ENCODE assay signal across 8 mouse cellular contexts in the genomic region with DNA sequence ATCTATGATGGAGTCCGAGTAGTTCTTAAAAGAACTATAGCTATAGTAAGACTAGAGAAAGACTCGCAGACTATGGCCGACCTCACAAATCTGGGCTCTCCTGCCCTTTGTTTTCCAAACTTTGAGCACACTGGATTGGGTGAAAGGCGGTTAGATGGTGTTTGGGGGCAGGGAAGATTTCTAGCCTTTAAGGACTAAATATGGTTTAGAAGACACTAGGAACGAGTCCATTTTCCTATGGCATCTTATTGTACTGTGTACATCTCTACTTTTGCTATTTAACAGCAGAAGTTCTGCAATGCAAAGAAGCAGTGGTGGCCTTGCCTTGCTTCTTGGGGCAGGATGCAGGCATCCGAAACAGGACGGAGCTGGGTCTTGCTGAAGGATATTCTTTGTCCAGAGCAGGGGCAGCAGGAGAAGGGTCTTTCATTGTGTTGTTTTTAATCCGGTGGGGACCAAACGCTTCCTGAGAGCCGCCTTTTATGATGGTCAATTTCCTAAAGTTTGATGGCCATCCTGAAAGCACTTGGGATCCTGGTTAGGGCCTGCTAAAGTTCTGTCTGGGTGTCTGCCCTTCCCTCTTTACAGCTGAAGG. TPM values are rescaled to one million over a fixed set of nuclear protein-coding genes. Genes with fewer than 3 reads are reported as not detected.
A peak's percentile ranks its signal among the peaks of the same experiment; 100 is the strongest.
DNase-seq lines count a peak whose midpoint lies in the region; ATAC-seq and TF ChIP-seq lines count a peak whose summit lies in the region.

No protein-coding gene starts in this region.

- ATAC-seq in limb, embryonic 11.5 days (ENCODE audit: insufficient number of reproducible peaks, low FRiP score, low TSS enrichment, low read depth), result no peak
- ATAC-seq in neural tube, embryonic 15.5 days (ENCODE audit: low FRiP score), result no peak

- H3K4me1 ChIP-seq in forebrain, embryonic 10.5 days, result peaks cover 80% of the 10 kb centered on the region
- peaks cover 19% of the 10 kb centered on the region for H3K4me1 ChIP-seq in limb, embryonic 11.5 days (ENCODE audit: control insufficient read depth, insufficient read depth, low read length)
- peaks cover 49% of the 10 kb centered on the region for H3K4me1 ChIP-seq in neural tube, embryonic 15.5 days

- intact Hi-C loops in left cerebral cortex, adult 2 months (cut with DNase I), result loop anchor here (5.0 kb wide), 1 partner anchor 93 kb away; no protein-coding TSS in a partner anchor

- no peaks in the 10 kb centered on the region for H3K27me3 ChIP-seq in forebrain, embryonic 10.5 days (ENCODE audit: poor library complexity, severe bottlenecking)
- no peaks in the 10 kb centered on the region for H3K27me3 ChIP-seq in limb, embryonic 11.5 days (ENCODE audit: control insufficient read depth, insufficient read depth, low read length)
- no peaks in the 10 kb centered on the region for H3K27me3 ChIP-seq in neural tube, embryonic 15.5 days (replicated peaks)

- H3K9me3 ChIP-seq in forebrain, embryonic 10.5 days, result no peaks in the 10 kb centered on the region
- no peaks in the 10 kb centered on the region for H3K9me3 ChIP-seq in limb, embryonic 11.5 days (ENCODE audit: control insufficient read depth, low read length)
- no peaks in the 10 kb centered on the region for H3K9me3 ChIP-seq in neural tube, embryonic 15.5 days (replicated peaks)

- no peak for TF ChIP-seq CTCF in left cerebral cortex, adult 2 months (IDR thresholded peaks at IDR 0.05)

- 3% methylated on average over 10 of the region's 10 CpGs for WGBS in forebrain, embryonic 10.5 days
- 6% methylated on average over 10 of the region's 10 CpGs for WGBS in limb, embryonic 11.5 days
- WGBS in neural tube, embryonic 15.5 days, result 4% methylated on average over 10 of the region's 10 CpGs

- H3K27ac ChIP-seq in left cerebral cortex, adult 2 months, result peak overlapping the region; percentile 38; the same call in 1 of the 2 replicates
- H3K27ac ChIP-seq in forebrain, embryonic 10.5 days, result peak overlapping the region; percentile 100
- H3K27ac ChIP-seq in limb, embryonic 11.5 days (replicated peaks; ENCODE audit: low read depth, low read length), result peak overlapping the region; percentile 70
- H3K27ac ChIP-seq in neural tube, embryonic 15.5 days (replicated peaks), result no peak overlapping the region; the same call in 1 of the 2 replicates

- peak overlapping the region; percentile 93 for H3K4me2 ChIP-seq in limb, embryonic 11.5 days (ENCODE audit: low read depth, severe bottlenecking)
- peak overlapping the region; percentile 99 for H3K4me2 ChIP-seq in neural tube, embryonic 15.5 days

- H3K36me3 ChIP-seq in forebrain, embryonic 10.5 days (replicated peaks), result no peaks in the 10 kb centered on the region
- H3K36me3 ChIP-seq in limb, embryonic 11.5 days (ENCODE audit: control insufficient read depth, insufficient read depth, low read length), result no peaks in the 10 kb centered on the region
- no peaks in the 10 kb centered on the region for H3K36me3 ChIP-seq in neural tube, embryonic 15.5 days

- DNase-seq in left cerebral cortex, adult 2 months (ENCODE audit: extremely low spot score in 1 of 2, low spot score in 2 of 2), result no peak
- no peak for DNase-seq in left cerebral cortex, adult 11 months (ENCODE audit: low spot score)
- peak; percentile 29 for DNase-seq in forebrain, embryonic 10.5 days (ENCODE audit: extremely low spot score, low spot score)
- no peak for DNase-seq in limb, embryonic 11.5 days (ENCODE audit: low spot score)
- DNase-seq in urinary bladder, postnatal 36 days (ENCODE audit: low spot score in 2 of 2), result no peak
- DNase-seq in adrenal gland, adult 2 months, result no peak
- no peak for DNase-seq in layer of hippocampus, postnatal 25 days (ENCODE audit: extremely low spot score in 1 of 2, low spot score in 1 of 2)

- peak overlapping the region; percentile 98 for H3K9ac ChIP-seq in limb, embryonic 11.5 days (ENCODE audit: low read length)
- peak overlapping the region; percentile 86 for H3K9ac ChIP-seq in neural tube, embryonic 15.5 days (replicated peaks)

- H3K4me3 ChIP-seq in left cerebral cortex, adult 2 months, result peak overlapping the region; percentile 92
- H3K4me3 ChIP-seq in forebrain, embryonic 10.5 days, result peak overlapping the region; percentile 97
- H3K4me3 ChIP-seq in limb, embryonic 11.5 days (ENCODE audit: low read depth, low read length), result peak overlapping the region; percentile 97
- H3K4me3 ChIP-seq in neural tube, embryonic 15.5 days (replicated peaks), result peak overlapping the region; percentile 77

RNA-seq across cellular contexts. Expression of gene Igf1r, which starts 2.1 kb away (rescaled TPM):
- 10 to 100 TPM; 52.7 to 54.3 TPM for total RNA-seq in left cerebral cortex, adult 2 months (2021)
- polyA plus RNA-seq in forebrain, embryonic 10.5 days (2016; fragmentation: Nextera tagmentation; extraction: Ambion mirVana), result 18.8 and 20.8 TPM in 2 replicates
- polyA plus RNA-seq in limb, embryonic 11.5 days (2014; fragmentation: Nextera tagmentation; extraction: Ambion mirVana), result 27.8 and 29.9 TPM in 2 replicates
- 19.0 and 20.8 TPM in 2 replicates for polyA plus RNA-seq in neural tube, embryonic 15.5 days (2015; fragmentation: Nextera tagmentation; extraction: Ambion mirVana)
- 10 to 100 TPM; 41.2 to 95.1 TPM for total RNA-seq in adrenal gland, adult 2 months (2021)
- 14.8 and 21.3 TPM in 2 replicates for polyA plus RNA-seq in adrenal gland, adult 2 months (2012; rRNA removed)
- total RNA-seq in layer of hippocampus, postnatal 25 days (2021), result 10 to 100 TPM; 32.5 to 38.4 TPM
